Mouse (Mus musculus): ENCODE measurements at regions not wholly inside any gene's neighbourhood (a gene's known extent, or its start where the extent isn't known, plus 50 kb on each side); places are given as distances from the start of the nearest gene placed in this dataset.

GRCm38 (mm10) chr2:74463407-74463806 lies 115.8 kb downstream of the Lnpk start:
- Histone ChIP-seq H3K27me3 (replicated peaks) (no peaks in the 10 kb centered on the region), H3K36me3 (no peaks in the 10 kb centered on the region), H3K9me3 (replicated peaks) (no peaks in the 10 kb centered on the region), H3K27ac (ENCODE audit: poor library complexity, severe bottlenecking) (no peak overlapping the region), H3K4me3 (no peak overlapping the region), H3K4me1 (replicated peaks) (no peaks in the 10 kb centered on the region), H3K4me2 (no peak overlapping the region), H3K9ac (no peak overlapping the region)
- ATAC-seq (ENCODE audit: insufficient number of reproducible peaks, low FRiP score): no peak
- whole genome bisulfite sequencing: 90% methylated on average over 2 of the region's 2 CpGs

GRCm38 (mm10) chr2:74461211-74461844 lies 117.9 kb downstream of the Lnpk start:
- Histone ChIP-seq H3K36me3 (no peaks in the 10 kb centered on the region), H3K27ac (ENCODE audit: poor library complexity, severe bottlenecking) (no peak overlapping the region), H3K27me3 (replicated peaks) (no peaks in the 10 kb centered on the region), H3K4me3 (no peak overlapping the region), H3K9ac (no peak overlapping the region), H3K4me2 (no peak overlapping the region), H3K9me3 (replicated peaks) (no peaks in the 10 kb centered on the region), H3K4me1 (replicated peaks) (no peaks in the 10 kb centered on the region)
- no peak for ATAC-seq (ENCODE audit: insufficient number of reproducible peaks, low FRiP score)
- WGBS: 59% methylated on average over 11 of the region's 11 CpGs

- ATAC-seq (ENCODE audit: insufficient number of reproducible peaks, low FRiP score): no peak
- Histone ChIP-seq H3K9me3 (replicated peaks) (no peaks in the 10 kb centered on the region), H3K4me3 (no peak overlapping the region), H3K9ac (no peak overlapping the region), H3K4me1 (replicated peaks) (no peaks in the 10 kb centered on the region), H3K4me2 (no peak overlapping the region), H3K27ac (ENCODE audit: poor library complexity, severe bottlenecking) (no peak overlapping the region), H3K27me3 (replicated peaks) (no peaks in the 10 kb centered on the region), H3K36me3 (no peaks in the 10 kb centered on the region)
- WGBS: 73% methylated on average over 4 of the region's 4 CpGs
Measured at GRCm38 (mm10) chr2:74454431-74454830, 124.8 kb downstream of the Lnpk start.

GRCm38 (mm10) chr2:74452679-74453078 lies 126.6 kb downstream of the Lnpk start:
- H3K27ac ChIP-seq (ENCODE audit: poor library complexity, severe bottlenecking): no peak overlapping the region
- ATAC-seq (ENCODE audit: insufficient number of reproducible peaks, low FRiP score): no peak
- H3K4me2 ChIP-seq: no peak overlapping the region
- H3K4me3 ChIP-seq: no peak overlapping the region
- no peaks in the 10 kb centered on the region for H3K36me3 ChIP-seq
- H3K9ac ChIP-seq: no peak overlapping the region
- H3K27me3 ChIP-seq (replicated peaks): no peaks in the 10 kb centered on the region
- H3K4me1 ChIP-seq (replicated peaks): no peaks in the 10 kb centered on the region
- H3K9me3 ChIP-seq (replicated peaks): no peaks in the 10 kb centered on the region
- 81% methylated on average over 1 of the region's 1 CpGs for WGBS

- Histone ChIP-seq H3K36me3 (no peaks in the 10 kb centered on the region), H3K4me1 (replicated peaks) (no peaks in the 10 kb centered on the region), H3K27ac (ENCODE audit: poor library complexity, severe bottlenecking) (no peak overlapping the region), H3K4me3 (no peak overlapping the region), H3K9ac (no peak overlapping the region), H3K9me3 (replicated peaks) (no peaks in the 10 kb centered on the region), H3K4me2 (no peak overlapping the region), H3K27me3 (replicated peaks) (no peaks in the 10 kb centered on the region)
- 56% methylated on average over 6 of the region's 6 CpGs for WGBS
- ATAC-seq (ENCODE audit: insufficient number of reproducible peaks, low FRiP score): no peak
Measured at GRCm38 (mm10) chr2:74451578-74451977, 127.7 kb downstream of the Lnpk start.

GRCm38 (mm10) chr2:74451038-74451437 lies 128.2 kb downstream of the Lnpk start:
- H3K27ac ChIP-seq (ENCODE audit: poor library complexity, severe bottlenecking): no peak overlapping the region
- WGBS: 70% methylated on average over 4 of the region's 4 CpGs
- no peaks in the 10 kb centered on the region for H3K27me3 ChIP-seq (replicated peaks)
- H3K4me3 ChIP-seq: no peak overlapping the region
- no peaks in the 10 kb centered on the region for H3K9me3 ChIP-seq (replicated peaks)
- no peaks in the 10 kb centered on the region for H3K4me1 ChIP-seq (replicated peaks)
- H3K9ac ChIP-seq: no peak overlapping the region
- ATAC-seq (ENCODE audit: insufficient number of reproducible peaks, low FRiP score): no peak
- H3K4me2 ChIP-seq: no peak overlapping the region
- no peaks in the 10 kb centered on the region for H3K36me3 ChIP-seq

GRCm38 (mm10) chr2:74450064-74450765 lies 129.0 kb downstream of the Lnpk start:
- H3K9ac ChIP-seq: no peak overlapping the region
- H3K4me2 ChIP-seq: no peak overlapping the region
- no peaks in the 10 kb centered on the region for H3K36me3 ChIP-seq
- no peaks in the 10 kb centered on the region for H3K9me3 ChIP-seq (replicated peaks)
- H3K4me1 ChIP-seq (replicated peaks): no peaks in the 10 kb centered on the region
- no peak overlapping the region for H3K4me3 ChIP-seq
- ATAC-seq (ENCODE audit: insufficient number of reproducible peaks, low FRiP score): no peak
- H3K27ac ChIP-seq (ENCODE audit: poor library complexity, severe bottlenecking): no peak overlapping the region
- no peaks in the 10 kb centered on the region for H3K27me3 ChIP-seq (replicated peaks)
- WGBS: 77% methylated on average over 11 of the region's 11 CpGs

- Histone ChIP-seq H3K9me3 (replicated peaks) (peaks cover 20% of the 10 kb centered on the region), H3K4me3 (no peak overlapping the region), H3K9ac (no peak overlapping the region), H3K36me3 (no peaks in the 10 kb centered on the region), H3K27me3 (replicated peaks) (no peaks in the 10 kb centered on the region), H3K27ac (ENCODE audit: poor library complexity, severe bottlenecking) (no peak overlapping the region), H3K4me1 (replicated peaks) (no peaks in the 10 kb centered on the region), H3K4me2 (no peak overlapping the region)
- WGBS: 82% methylated on average over 13 of the region's 13 CpGs
- no peak for ATAC-seq (ENCODE audit: insufficient number of reproducible peaks, low FRiP score)
Measured at GRCm38 (mm10) chr2:74435184-74435911, 143.9 kb downstream of the Lnpk start.

GRCm38 (mm10) chr2:74426746-74427145 lies 152.5 kb downstream of the Lnpk start:
- Histone ChIP-seq H3K4me2 (no peak overlapping the region), H3K9me3 (replicated peaks) (0 out of 2 replicates have a peak, but pooled peaks cover 3% of the 10 kb centered on the region), H3K27me3 (replicated peaks) (no peaks in the 10 kb centered on the region), H3K9ac (no peak overlapping the region), H3K36me3 (no peaks in the 10 kb centered on the region), H3K4me3 (no peak overlapping the region), H3K27ac (ENCODE audit: poor library complexity, severe bottlenecking) (no peak overlapping the region), H3K4me1 (replicated peaks) (no peaks in the 10 kb centered on the region)
- ATAC-seq (ENCODE audit: insufficient number of reproducible peaks, low FRiP score): no peak
- 77% methylated on average over 15 of the region's 15 CpGs for whole genome bisulfite sequencing

GRCm38 (mm10) chr2:74424726-74425125 lies 154.5 kb downstream of the Lnpk start:
- no peaks in the 10 kb centered on the region for H3K27me3 ChIP-seq (replicated peaks)
- H3K36me3 ChIP-seq: no peaks in the 10 kb centered on the region
- H3K27ac ChIP-seq (ENCODE audit: poor library complexity, severe bottlenecking): no peak overlapping the region
- peaks cover 8% of the 10 kb centered on the region; the same call in 1 of the 2 replicates for H3K9me3 ChIP-seq (replicated peaks)
- WGBS: 81% methylated on average over 3 of the region's 3 CpGs
- H3K4me2 ChIP-seq: no peak overlapping the region
- ATAC-seq (ENCODE audit: insufficient number of reproducible peaks, low FRiP score): no peak
- no peak overlapping the region for H3K9ac ChIP-seq
- H3K4me1 ChIP-seq (replicated peaks): no peaks in the 10 kb centered on the region
- H3K4me3 ChIP-seq: no peak overlapping the region

- 79% methylated on average over 4 of the region's 4 CpGs for WGBS
- Histone ChIP-seq H3K27me3 (replicated peaks) (no peaks in the 10 kb centered on the region), H3K27ac (ENCODE audit: poor library complexity, severe bottlenecking) (no peak overlapping the region)
Measured at GRCm38 (mm10) chr2:74416097-74416496, 163.1 kb downstream of the Lnpk start.

More at GRCm38 (mm10) chr2:74416097-74416496, 163.1 kb downstream of the Lnpk start:
- no peak overlapping the region for H3K9ac ChIP-seq
- H3K9me3 ChIP-seq (replicated peaks): peaks cover 5% of the 10 kb centered on the region
- no peak for ATAC-seq (ENCODE audit: insufficient number of reproducible peaks, low FRiP score)
- no peaks in the 10 kb centered on the region for H3K4me1 ChIP-seq (replicated peaks)
- H3K36me3 ChIP-seq: no peaks in the 10 kb centered on the region
- H3K4me3 ChIP-seq: no peak overlapping the region
- H3K4me2 ChIP-seq: no peak overlapping the region
